Mouse (Mus musculus) CD4-positive, CD25-positive, alpha-beta regulatory T cell, adult 4 months (primary cell): ENCODE measurements around the gene Slc17a5. TPM values are rescaled to one million over a fixed set of nuclear protein-coding genes. Genes with fewer than 3 reads are reported as not detected.

Source experiments
- ATAC-seq: one replicate; pipeline ENCODE4 v1.8.0; 2017
- polyA plus RNA-seq, 2 experiments: library from polyadenylated mRNA; unstranded; fragments of 100-300 nt; shearing (Covaris generic); gene quantifications; one replicate each; pipeline ENCODE4 v1.2.1; 2017

Gene Slc17a5
- polyA plus RNA-seq: 10 to 100 TPM; 11.0 to 11.8 TPM

GRCm38 (mm10) chr9:78587914-78588313 is at the start of gene Slc17a5:
Gene Slc17a5 (minus strand): TSS chr9:78588041.
- peak; percentile 96 for ATAC-seq

- no peak for ATAC-seq
Measured at GRCm38 (mm10) chr9:78633976-78634375, 46.1 kb upstream of the Slc17a5 start.

- peak; percentile 37 for ATAC-seq
Measured at GRCm38 (mm10) chr9:78631755-78632434, 44.1 kb upstream of the Slc17a5 start.

GRCm38 (mm10) chr9:78629991-78630390 is 42.1 kb upstream of the Slc17a5 start:
- ATAC-seq: no peak

- ATAC-seq: no peak
Measured at GRCm38 (mm10) chr9:78623301-78623747, 35.5 kb upstream of the Slc17a5 start.

GRCm38 (mm10) chr9:78619285-78619684 is 31.4 kb upstream of the Slc17a5 start:
- ATAC-seq: no peak

- ATAC-seq: no peak
Measured at GRCm38 (mm10) chr9:78615401-78616021, 27.7 kb upstream of the Slc17a5 start, which contains the start of gene Cd109. Gene Cd109 (plus strand): TSS chr9:78615546.

GRCm38 (mm10) chr9:78614201-78614600 is 26.4 kb upstream of the Slc17a5 start:
- ATAC-seq: no peak

GRCm38 (mm10) chr9:78601046-78601730 is 13.3 kb upstream of the Slc17a5 start:
- no peak for ATAC-seq

GRCm38 (mm10) chr9:78599927-78600326 is 12.1 kb upstream of the Slc17a5 start:
- ATAC-seq: no peak

GRCm38 (mm10) chr9:78596834-78597233 is 9.0 kb upstream of the Slc17a5 start:
- ATAC-seq: peak; percentile 96

GRCm38 (mm10) chr9:78595769-78596555 is 8.1 kb upstream of the Slc17a5 start:
- ATAC-seq: no peak

GRCm38 (mm10) chr9:78595257-78595656 is 7.4 kb upstream of the Slc17a5 start:
- no peak for ATAC-seq

- ATAC-seq: no peak
Measured at GRCm38 (mm10) chr9:78590471-78590870, 2.6 kb upstream of the Slc17a5 start.

GRCm38 (mm10) chr9:78588411-78589033 is 681 bp upstream of the Slc17a5 start:
- ATAC-seq: no peak

GRCm38 (mm10) chr9:78587218-78587883 is 490 bp downstream of the Slc17a5 start:
- ATAC-seq: peak; percentile 33

GRCm38 (mm10) chr9:78579644-78580396 is 8.0 kb downstream of the Slc17a5 start:
- no peak for ATAC-seq

- no peak for ATAC-seq
Measured at GRCm38 (mm10) chr9:78578824-78579223, 9.0 kb downstream of the Slc17a5 start.

GRCm38 (mm10) chr9:78576466-78576865 is 11.4 kb downstream of the Slc17a5 start:
- ATAC-seq: no peak

GRCm38 (mm10) chr9:78569934-78570333 is 17.9 kb downstream of the Slc17a5 start:
- no peak for ATAC-seq

- no peak for ATAC-seq
Measured at GRCm38 (mm10) chr9:78559479-78559878, 28.4 kb downstream of the Slc17a5 start.
